Mouse (Mus musculus) heart, adult 9 months (tissue): ENCODE measurements around the gene Tube1.
"Not testable (repeated sequence)": the region's sequence is repeated elsewhere in the genome, so short reads cannot be mapped to it uniquely, and the experiment has no call there.

ENCODE experiments used
- DNase-seq, 2 experiments: peaks; one replicate each; pipeline ENCODE4 v3.0.0; 2022; ENCODE audit warnings: low spot score in 2 of 2

Tube1 gene

GRCm38 (mm10) chr10:39167611-39168010 is 33.8 kb downstream of the Tube1 start:
- DNase-seq, result no peak

DNA sequence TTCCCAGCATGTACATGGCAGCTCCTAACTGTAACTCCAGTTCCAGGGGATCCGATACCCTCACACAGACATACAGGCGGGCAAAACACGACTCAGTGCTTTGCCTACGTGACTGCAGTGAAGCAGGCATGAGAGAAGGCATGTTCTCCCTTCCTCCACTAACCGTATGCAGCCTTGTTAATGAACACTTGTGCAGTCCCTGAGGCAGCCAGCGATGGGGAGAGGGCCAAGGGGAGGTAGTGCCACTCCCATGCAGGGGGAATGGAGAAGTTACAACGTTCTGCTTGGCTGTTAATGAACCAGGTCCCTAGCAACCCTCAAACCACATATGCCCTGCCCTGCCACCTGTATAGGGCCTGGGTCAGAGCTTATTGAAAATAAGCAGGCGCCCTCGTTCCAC is 35.9 kb downstream of the Tube1 start:
- no peak for DNase-seq

DNA sequence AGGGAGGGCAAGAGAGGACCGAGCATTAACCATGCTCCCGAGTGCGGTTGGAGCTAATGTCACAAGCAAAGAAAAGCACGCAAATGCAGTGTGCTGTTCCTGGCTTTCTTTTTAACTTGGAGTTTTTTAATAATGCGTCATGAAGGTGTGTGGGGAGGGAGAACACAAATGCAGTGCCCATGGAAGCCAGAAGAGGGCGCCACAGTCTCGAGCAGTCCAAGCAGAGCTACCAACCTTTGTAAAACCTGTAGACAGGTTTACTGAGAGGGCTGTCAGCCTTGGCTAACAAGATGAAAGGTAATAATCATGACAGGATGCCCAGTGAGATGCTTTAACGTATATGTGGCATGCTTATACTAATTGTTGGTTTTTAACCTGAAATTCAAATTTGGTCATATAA is 36.4 kb downstream of the Tube1 start:
- peak in 1 of 2 experiments; percentile 35 for DNase-seq

DNA sequence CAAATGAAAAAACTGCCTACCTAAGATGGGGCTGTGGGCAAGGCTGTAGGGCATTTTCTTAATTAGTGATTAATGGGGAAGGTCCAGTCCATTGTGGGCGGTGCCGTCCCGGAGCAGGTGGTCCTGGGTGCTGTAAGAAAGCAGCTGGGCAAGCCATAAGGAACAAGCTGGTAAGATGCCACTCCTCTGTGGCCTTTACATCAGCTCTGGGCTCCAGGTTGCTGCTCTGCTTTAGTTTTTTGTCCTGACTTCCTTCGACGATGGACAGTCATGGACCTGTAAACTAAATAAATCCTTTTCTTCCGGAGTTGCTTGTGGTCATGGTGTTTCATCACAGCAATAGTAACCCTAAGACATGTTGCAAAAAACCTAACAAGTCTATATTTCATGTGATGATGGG is 36.9 kb downstream of the Tube1 start:
- DNase-seq, result no peak

GRCm38 (mm10) chr10:39171134-39171533 is 37.4 kb downstream of the Tube1 start:
- peak; percentile 83 to 91 for DNase-seq

- peak; percentile 87 to 92 for DNase-seq
Observed at GRCm38 (mm10) chr10:39171603-39172539, 38.1 kb downstream of the Tube1 start.

DNA sequence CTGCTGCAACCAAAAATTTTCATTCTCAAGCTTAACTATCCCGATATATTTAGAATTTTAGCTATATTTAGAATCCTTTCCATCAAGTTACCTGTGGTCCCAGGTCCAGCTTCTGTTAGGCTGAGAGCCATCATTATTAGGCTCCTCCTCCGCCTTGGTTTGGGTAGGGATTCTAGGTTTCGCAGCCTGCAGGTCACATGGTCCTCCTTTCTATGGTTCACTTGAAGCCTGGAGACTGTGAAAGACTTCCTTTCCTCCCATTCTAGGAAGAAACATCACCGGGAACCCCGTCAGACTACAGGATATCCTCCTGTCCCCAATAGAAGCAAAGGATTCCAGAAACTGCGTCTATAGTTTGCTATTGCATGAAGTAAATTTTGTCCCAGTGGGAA is 38.8 kb downstream of the Tube1 start:
- DNase-seq, result peak in 1 of 2 experiments; percentile 32

- peak; percentile 70 to 77 for DNase-seq
Observed at GRCm38 (mm10) chr10:39173077-39173476, 39.3 kb downstream of the Tube1 start.

DNA sequence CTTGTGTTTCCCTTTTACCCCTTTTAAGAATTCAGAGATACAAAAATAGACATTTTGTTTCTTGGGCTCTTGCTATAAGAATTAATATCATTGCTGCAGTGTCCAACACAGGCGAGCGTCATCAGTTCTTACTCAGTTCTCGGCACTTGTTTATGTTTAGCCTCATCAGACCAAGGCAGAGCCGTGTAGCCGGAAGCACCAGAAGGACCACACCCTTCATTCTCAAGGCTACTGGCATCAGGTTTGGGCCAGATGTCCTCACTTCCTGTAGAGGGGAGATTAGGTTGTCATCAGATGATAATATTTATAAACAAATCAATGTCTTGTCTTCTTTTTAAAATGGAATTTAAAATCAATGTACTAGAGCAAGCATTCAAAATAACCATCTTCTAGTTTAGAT is 43.2 kb downstream of the Tube1 start:
- peak in 1 of 2 experiments; percentile 26 for DNase-seq

DNA sequence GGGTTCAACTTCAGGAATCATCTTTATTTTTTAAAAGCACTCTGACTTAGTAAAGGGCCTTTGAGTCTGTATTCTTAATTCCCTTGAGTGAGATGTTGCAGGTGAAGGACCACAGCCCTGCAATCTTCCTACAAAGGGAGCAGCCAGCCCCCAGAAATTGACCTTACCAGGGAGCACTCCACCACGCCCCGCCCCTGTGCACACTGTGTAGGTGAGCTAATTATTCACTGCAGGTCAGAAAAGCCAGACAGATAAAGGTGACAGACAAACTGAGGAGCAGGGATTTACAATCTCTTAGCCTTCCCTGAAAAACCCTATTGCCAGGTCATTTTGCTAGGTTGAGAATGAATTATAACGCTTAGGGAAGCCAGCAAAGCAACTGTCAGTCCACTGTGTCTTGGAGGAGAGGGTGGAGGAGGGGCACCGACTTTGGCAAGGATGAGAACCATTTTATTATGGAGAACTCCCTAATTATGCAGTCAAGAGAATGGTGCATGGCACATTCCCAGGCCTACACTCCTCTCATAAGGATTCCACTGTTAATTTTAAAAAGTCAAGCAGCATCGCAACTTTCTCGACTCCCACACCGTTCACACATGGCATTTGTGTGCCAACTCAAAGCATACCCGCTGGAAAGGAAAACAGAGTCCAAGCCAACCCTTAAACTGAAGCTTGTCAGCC is 51.2 kb downstream of the Tube1 start:
- no peak for DNase-seq

- DNase-seq, result no peak
Observed at GRCm38 (mm10) chr10:39185545-39185906, 51.8 kb downstream of the Tube1 start.

DNA sequence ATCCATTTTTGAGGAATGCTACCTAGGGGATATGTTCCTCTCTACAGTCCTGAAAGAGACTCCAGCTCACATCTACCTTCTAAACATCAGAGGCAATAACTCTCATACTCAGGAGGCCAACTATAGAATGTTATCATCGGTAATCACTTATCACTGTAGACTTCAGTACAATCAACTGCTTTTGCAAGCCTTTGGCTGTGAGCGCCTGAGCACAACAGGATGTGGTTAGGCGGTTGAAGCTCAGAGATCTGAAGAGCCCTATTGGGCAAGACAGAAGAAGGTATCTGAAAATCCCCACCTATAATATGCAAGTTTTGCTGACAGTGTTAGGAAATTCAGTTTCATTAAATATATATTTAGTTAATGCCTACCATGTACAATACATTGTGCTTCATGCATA is 58.9 kb downstream of the Tube1 start:
- no peak for DNase-seq

- not testable (repeated sequence) for DNase-seq
Observed at GRCm38 (mm10) chr10:39198216-39198615, 64.4 kb downstream of the Tube1 start.
